15 mouse cellular contexts compared by ENCODE assay signal in genomic region chr2:154425522-154425921, GRCm38 (mm10). TPM values are rescaled to one million over a fixed set of nuclear protein-coding genes. Genes with fewer than 3 reads are reported as not detected.
DNase-seq lines count a peak whose midpoint lies in the region; ATAC-seq and TF ChIP-seq lines count a peak whose summit lies in the region.
"Had no signal": no experiment of that assay in that cellular context is flagged by ENCODE, and none has a peak within 500 bp of the region (broad histone marks: within the 10 kb centered on the region; RNA-seq: fewer than 3 reads in every experiment).

No protein-coding gene starts in this region.

- no peak overlapping the region for H3K4me3 ChIP-seq in kidney, postnatal 0 days (replicated peaks; ENCODE audit: low read depth, low read length)
- no peak overlapping the region for H3K4me3 ChIP-seq in kidney, embryonic 14.5 days (ENCODE audit: low read length)
- H3K4me3 ChIP-seq in ES-Bruce4 (ENCODE audit: low read depth, low read length): no peak overlapping the region
- no peak overlapping the region for H3K4me3 ChIP-seq in forebrain, embryonic 10.5 days
- H3K4me3 ChIP-seq in hindbrain, postnatal 0 days (ENCODE audit: low read length): no peak overlapping the region

- H3K9ac ChIP-seq in kidney, postnatal 0 days (ENCODE audit: low read depth, low read length): no peak overlapping the region
- H3K9ac ChIP-seq in kidney, embryonic 14.5 days (ENCODE audit: low read depth, low read length): no peak overlapping the region
- peak overlapping the region; percentile 39 for H3K9ac ChIP-seq in ES-Bruce4 (ENCODE audit: low read depth, poor library complexity, severe bottlenecking)
- H3K9ac ChIP-seq in hindbrain, postnatal 0 days (replicated peaks; ENCODE audit: low read length): no peak overlapping the region
- H3K9ac ChIP-seq: embryonic facial prominence, embryonic 15.5 days; stomach, embryonic 15.5 days had no signal

- H3K36me3 ChIP-seq in kidney, postnatal 0 days (ENCODE audit: insufficient read depth, low read length): no peaks in the 10 kb centered on the region
- H3K36me3 ChIP-seq in kidney, embryonic 14.5 days (ENCODE audit: control insufficient read depth, insufficient read depth, low read length): no peaks in the 10 kb centered on the region
- H3K36me3 ChIP-seq in ES-Bruce4 (ENCODE audit: control insufficient read depth, insufficient read depth, low read length, poor library complexity, severe bottlenecking): no peaks in the 10 kb centered on the region
- H3K36me3 ChIP-seq in forebrain, embryonic 10.5 days (replicated peaks): no peaks in the 10 kb centered on the region
- no peaks in the 10 kb centered on the region for H3K36me3 ChIP-seq in hindbrain, postnatal 0 days (ENCODE audit: insufficient read depth, low read length)
- H3K36me3 ChIP-seq: embryonic facial prominence, embryonic 15.5 days; heart, embryonic 13.5 days; stomach, embryonic 15.5 days had no signal

- TF ChIP-seq EP300 in ES-Bruce4 (IDR thresholded peaks at IDR 0.05; ENCODE audit: insufficient read depth, low read depth, low read length): no peak

- DNase-seq in kidney, postnatal 0 days (ENCODE audit: low spot score): no peak
- no peak for DNase-seq in forebrain, embryonic 10.5 days (ENCODE audit: extremely low spot score, low spot score)
- no peak for DNase-seq in hindbrain, postnatal 0 days (ENCODE audit: low spot score)
- DNase-seq in ovary, postnatal 36 days (ENCODE audit: low spot score): no peak
- no peak for DNase-seq in thymus, postnatal 10 days (ENCODE audit: low spot score in 2 of 2)
- no peak for DNase-seq in layer of hippocampus, postnatal 25 days (ENCODE audit: extremely low spot score in 1 of 2, low spot score in 1 of 2)
- DNase-seq: cerebellum, postnatal 14 days; kidney, adult 11 months; layer of hippocampus, postnatal 36 days; lung, postnatal 4 days had no signal

- no peak overlapping the region for H3K4me2 ChIP-seq in kidney, postnatal 0 days (ENCODE audit: low read length)
- H3K4me2 ChIP-seq in kidney, embryonic 14.5 days (replicated peaks; ENCODE audit: low read depth, low read length): no peak overlapping the region
- no peak overlapping the region for H3K4me2 ChIP-seq in hindbrain, postnatal 0 days (ENCODE audit: low read depth, low read length)

- ATAC-seq in kidney, postnatal 0 days (replicated peaks; ENCODE audit: low FRiP score, low read depth): no peak
- ATAC-seq in kidney, embryonic 14.5 days (ENCODE audit: low FRiP score, low TSS enrichment): no peak
- no peak for ATAC-seq in hindbrain, postnatal 0 days

- no peak overlapping the region for H3K27ac ChIP-seq in kidney, postnatal 0 days
- H3K27ac ChIP-seq in kidney, embryonic 14.5 days (ENCODE audit: low read depth, low read length): no peak overlapping the region
- peak overlapping the region; percentile 97 for H3K27ac ChIP-seq in ES-Bruce4 (ENCODE audit: insufficient read depth, low read length)
- H3K27ac ChIP-seq in forebrain, embryonic 10.5 days: peak overlapping the region; percentile 92
- no peak overlapping the region for H3K27ac ChIP-seq in hindbrain, postnatal 0 days
- H3K27ac ChIP-seq: embryonic facial prominence, embryonic 15.5 days; stomach, embryonic 15.5 days had no signal

- peak; percentile 44; the same call in 1 of the 2 replicates for TF ChIP-seq CTCF in kidney, postnatal 0 days (IDR thresholded peaks at IDR 0.05; ENCODE audit: low read depth)
- TF ChIP-seq CTCF in ES-Bruce4 (IDR thresholded peaks at IDR 0.05; ENCODE audit: low read depth, low read length): no peak
- TF ChIP-seq CTCF in hindbrain, postnatal 0 days (IDR thresholded peaks at IDR 0.05; ENCODE audit: low read depth): peak; percentile 50

- H3K9me3 ChIP-seq in kidney, postnatal 0 days (replicated peaks; ENCODE audit: low read length): no peaks in the 10 kb centered on the region
- H3K9me3 ChIP-seq in kidney, embryonic 14.5 days (ENCODE audit: control insufficient read depth, low read length): peaks cover 5% of the 10 kb centered on the region; the same call in 1 of the 2 replicates
- H3K9me3 ChIP-seq in ES-Bruce4 (replicated peaks; ENCODE audit: control insufficient read depth, insufficient read depth, low read length, poor library complexity, severe bottlenecking): no peaks in the 10 kb centered on the region
- no peaks in the 10 kb centered on the region for H3K9me3 ChIP-seq in forebrain, embryonic 10.5 days
- H3K9me3 ChIP-seq in hindbrain, postnatal 0 days (ENCODE audit: low read length): no peaks in the 10 kb centered on the region
- H3K9me3 ChIP-seq: embryonic facial prominence, embryonic 15.5 days; stomach, embryonic 15.5 days had no signal

- H3K4me1 ChIP-seq in kidney, postnatal 0 days (replicated peaks; ENCODE audit: insufficient read depth, low read length): 0 out of 2 replicates have a peak, but pooled peaks cover 5% of the 10 kb centered on the region
- H3K4me1 ChIP-seq in kidney, embryonic 14.5 days (ENCODE audit: control insufficient read depth, insufficient read depth, low read length): peaks cover 9% of the 10 kb centered on the region
- H3K4me1 ChIP-seq in ES-Bruce4 (ENCODE audit: control insufficient read depth, insufficient read depth, low read length): peaks cover 8% of the 10 kb centered on the region
- peaks cover 44% of the 10 kb centered on the region for H3K4me1 ChIP-seq in forebrain, embryonic 10.5 days
- 0 out of 2 replicates have a peak, but pooled peaks cover 7% of the 10 kb centered on the region for H3K4me1 ChIP-seq in hindbrain, postnatal 0 days (ENCODE audit: insufficient read depth, low read length)

- no peak for TF ChIP-seq POLR2A in ES-Bruce4 (IDR thresholded peaks at IDR 0.05; ENCODE audit: insufficient read depth, low read length)

- WGBS in kidney, postnatal 0 days: 87% methylated on average over 3 of the region's 3 CpGs
- WGBS in kidney, embryonic 14.5 days: 84% methylated on average over 3 of the region's 3 CpGs
- WGBS in forebrain, embryonic 10.5 days: 77% methylated on average over 3 of the region's 3 CpGs
- 87% methylated on average over 3 of the region's 3 CpGs for WGBS in hindbrain, postnatal 0 days

- H3K27me3 ChIP-seq in kidney, postnatal 0 days (ENCODE audit: insufficient read depth, low read length): no peaks in the 10 kb centered on the region
- H3K27me3 ChIP-seq in kidney, embryonic 14.5 days (ENCODE audit: control insufficient read depth, insufficient read depth, low read length): no peaks in the 10 kb centered on the region
- no peaks in the 10 kb centered on the region for H3K27me3 ChIP-seq in ES-Bruce4 (ENCODE audit: control insufficient read depth, insufficient read depth, low read length, poor library complexity, severe bottlenecking)
- H3K27me3 ChIP-seq in forebrain, embryonic 10.5 days (ENCODE audit: poor library complexity, severe bottlenecking): peaks cover 44% of the 10 kb centered on the region
- H3K27me3 ChIP-seq in hindbrain, postnatal 0 days (ENCODE audit: insufficient read depth, low read length): no peaks in the 10 kb centered on the region
- H3K27me3 ChIP-seq: stomach, embryonic 15.5 days had no signal

RNA-seq across cellular contexts. Expression of gene Cbfa2t2, which starts 10.8 kb away (rescaled TPM):
- polyA plus RNA-seq in kidney, postnatal 0 days (2015; fragmentation: Nextera tagmentation; extraction: Ambion mirVana): 23.6 and 26.0 TPM in 2 replicates
- polyA plus RNA-seq in kidney, embryonic 14.5 days (2014; fragmentation: Nextera tagmentation; extraction: Ambion mirVana): 26.6 and 44.4 TPM in 2 replicates
- polyA plus RNA-seq in ES-Bruce4 (2011; ENCODE audit: insufficient read depth, insufficient read length, low read depth, missing spikeins): 79.9 and 89.5 TPM in 2 replicates
- polyA plus RNA-seq in forebrain, embryonic 10.5 days (2016; fragmentation: Nextera tagmentation; extraction: Ambion mirVana): 57.4 and 59.3 TPM in 2 replicates
- total RNA-seq in hindbrain, postnatal 0 days (2014; rRNA removed): 48.3 and 51.7 TPM in 2 replicates
- 31.6 and 33.4 TPM in 2 replicates for polyA plus RNA-seq in hindbrain, postnatal 0 days (2015; fragmentation: Nextera tagmentation; extraction: Ambion mirVana)
- 10 to 100 TPM; 46.4 to 51.4 TPM for total RNA-seq in layer of hippocampus, postnatal 25 days (2021)

RNA-seq across cellular contexts. Expression of gene Snta1, which starts 17.6 kb away (rescaled TPM):
- polyA plus RNA-seq in kidney, postnatal 0 days (2015; fragmentation: Nextera tagmentation; extraction: Ambion mirVana): 16.8 and 16.9 TPM in 2 replicates
- 4.5 and 5.7 TPM in 2 replicates for polyA plus RNA-seq in kidney, embryonic 14.5 days (2014; fragmentation: Nextera tagmentation; extraction: Ambion mirVana)
- polyA plus RNA-seq in ES-Bruce4 (2011; ENCODE audit: insufficient read depth, insufficient read length, low read depth, missing spikeins): 11.7 and 13.5 TPM in 2 replicates
- 2.5 TPM in 2 replicates for polyA plus RNA-seq in forebrain, embryonic 10.5 days (2016; fragmentation: Nextera tagmentation; extraction: Ambion mirVana)
- total RNA-seq in hindbrain, postnatal 0 days (2014; rRNA removed): 40.4 and 41.1 TPM in 2 replicates
- 20.0 and 20.1 TPM in 2 replicates for polyA plus RNA-seq in hindbrain, postnatal 0 days (2015; fragmentation: Nextera tagmentation; extraction: Ambion mirVana)
- total RNA-seq in layer of hippocampus, postnatal 25 days (2021): 10 to 100 TPM; 39.1 to 44.3 TPM

RNA-seq across cellular contexts. Expression of gene Cdk5rap1, which starts 52.7 kb away (rescaled TPM):
- polyA plus RNA-seq in kidney, postnatal 0 days (2015; fragmentation: Nextera tagmentation; extraction: Ambion mirVana): 13.9 and 25.2 TPM in 2 replicates
- 10.6 and 18.5 TPM in 2 replicates for polyA plus RNA-seq in kidney, embryonic 14.5 days (2014; fragmentation: Nextera tagmentation; extraction: Ambion mirVana)
- 23.8 and 27.1 TPM in 2 replicates for polyA plus RNA-seq in ES-Bruce4 (2011; ENCODE audit: insufficient read depth, insufficient read length, low read depth, missing spikeins)
- 13.0 and 14.9 TPM in 2 replicates for polyA plus RNA-seq in forebrain, embryonic 10.5 days (2016; fragmentation: Nextera tagmentation; extraction: Ambion mirVana)
- total RNA-seq in hindbrain, postnatal 0 days (2014; rRNA removed): 9.6 and 13.2 TPM in 2 replicates
- polyA plus RNA-seq in hindbrain, postnatal 0 days (2015; fragmentation: Nextera tagmentation; extraction: Ambion mirVana): 5.0 and 6.6 TPM in 2 replicates
- total RNA-seq in layer of hippocampus, postnatal 25 days (2021): 10 to 100 TPM; 17.7 to 18.7 TPM

Comparison
In these comparisons a context has a peak if more than half of its experiments do, and no peak if none do; other contexts are left out.
1. H3K27ac ChIP-seq: peak in ES-Bruce4 (single experiment) and forebrain, embryonic 10.5 days (single experiment); none in kidney, postnatal 0 days (single experiment), kidney, embryonic 14.5 days (single experiment) and hindbrain, postnatal 0 days (single experiment).